Mouse (Mus musculus): ENCODE measurements at regions not wholly inside any gene's neighbourhood (a gene's known extent, or its start where the extent isn't known, plus 50 kb on each side); places are given as distances from the start of the nearest gene placed in this dataset.

GRCm38 (mm10) chr8:36319314-36319959 lies 553.8 kb downstream of the Gm19410 start:
- H3K9me3 ChIP-seq (replicated peaks; ENCODE audit: insufficient read depth, low read length) = no peaks in the 10 kb centered on the region

GRCm38 (mm10) chr8:36322125-36322524 lies 556.5 kb downstream of the Gm19410 start:
- no peak for DNase-seq (ENCODE audit: low read depth, low spot score)
- Histone ChIP-seq H3K27me3 (ENCODE audit: control insufficient read depth in 1 of 2, insufficient read depth in 2 of 2, low read length in 2 of 2) (no peaks in the 10 kb centered on the region), H3K36me3 (ENCODE audit: control insufficient read depth in 1 of 2, insufficient read depth in 2 of 2, low read length in 2 of 2) (peaks cover 0 to 2% of the 10 kb centered on the region in 2 experiments; a peak in 1 of 4 replicates), H3K4me1 (ENCODE audit: control insufficient read depth in 1 of 2, insufficient read depth in 2 of 2, low read length in 2 of 2) (peaks cover 10 to 36% of the 10 kb centered on the region in 2 experiments; a peak in 3 of 4 replicates), H3K27ac (ENCODE audit: control insufficient read depth, low read depth, low read length) (peak overlapping the region; percentile 12; the same call in 1 of the 2 replicates), H3K9ac (ENCODE audit: control insufficient read depth, low read depth, low read length, poor library complexity, severe bottlenecking) (no peak overlapping the region), H3K79me2 (ENCODE audit: control insufficient read depth, insufficient read depth, low read length, poor library complexity) (no peaks in the 10 kb centered on the region), H3K4me3 (ENCODE audit: control insufficient read depth in 1 of 2, insufficient read depth in 1 of 2, low read depth in 2 of 2, low read length in 2 of 2) (no peak overlapping the region), H3K9me3 (replicated peaks; ENCODE audit: insufficient read depth, low read length) (no peaks in the 10 kb centered on the region)
- TF ChIP-seq MAZ (IDR thresholded peaks at IDR 0.05; ENCODE audit: low read depth, low read length) (no peak), CTCF (IDR thresholded peaks at IDR 0.05 in 2 of 3, conservative IDR thresholded peaks at IDR 0.05 in 1 of 3; ENCODE audit: control insufficient read depth in 1 of 3, insufficient read depth in 1 of 3, low read depth in 2 of 3, low read length in 3 of 3, poor library complexity in 1 of 3, severe bottlenecking in 1 of 3) (no peak), USF1 (IDR thresholded peaks at IDR 0.05; ENCODE audit: low read depth, low read length) (no peak), MYC (IDR thresholded peaks at IDR 0.05; ENCODE audit: low read depth, low read length) (no peak), TCF12 (IDR thresholded peaks at IDR 0.05; ENCODE audit: low read depth, low read length) (no peak), MXI1 (IDR thresholded peaks at IDR 0.05; ENCODE audit: low read depth, low read length) (no peak), POLR2A (IDR thresholded peaks at IDR 0.05; ENCODE audit: control insufficient read depth in 1 of 2, insufficient read depth in 1 of 2, low read depth in 1 of 2, low read length in 2 of 2, poor library complexity in 1 of 2) (no peak), HCFC1 (IDR thresholded peaks at IDR 0.05; ENCODE audit: low read depth, low read length) (no peak), ZKSCAN1 (IDR thresholded peaks at IDR 0.05; ENCODE audit: low read depth, low read length) (no peak), ZC3H11A (IDR thresholded peaks at IDR 0.05; ENCODE audit: low read depth, low read length) (no peak), MAX (IDR thresholded peaks at IDR 0.05; ENCODE audit: low read length) (no peak), POLR2AphosphoS2 (IDR thresholded peaks at IDR 0.05; ENCODE audit: low read length) (no peak)

More at GRCm38 (mm10) chr8:36319314-36319959, 553.8 kb downstream of the Gm19410 start:
- Histone ChIP-seq H3K27ac (ENCODE audit: control insufficient read depth, low read depth, low read length) (peak overlapping the region; percentile 38), H3K27me3 (ENCODE audit: control insufficient read depth in 1 of 2, insufficient read depth in 2 of 2, low read length in 2 of 2) (no peaks in the 10 kb centered on the region), H3K36me3 (ENCODE audit: control insufficient read depth in 1 of 2, insufficient read depth in 2 of 2, low read length in 2 of 2) (peaks cover 0 to 2% of the 10 kb centered on the region in 2 experiments; a peak in 1 of 4 replicates), H3K4me1 (ENCODE audit: control insufficient read depth in 1 of 2, insufficient read depth in 2 of 2, low read length in 2 of 2) (peaks cover 5 to 25% of the 10 kb centered on the region in 2 experiments; a peak in 3 of 4 replicates), H3K9ac (ENCODE audit: control insufficient read depth, low read depth, low read length, poor library complexity, severe bottlenecking) (no peak overlapping the region), H3K4me3 (ENCODE audit: control insufficient read depth in 1 of 2, insufficient read depth in 1 of 2, low read depth in 2 of 2, low read length in 2 of 2) (peak overlapping the region in 1 of 2 experiments; percentile 24; a peak in 2 of 4 replicates), H3K79me2 (ENCODE audit: control insufficient read depth, insufficient read depth, low read length, poor library complexity) (no peaks in the 10 kb centered on the region)
- TF ChIP-seq GABPA (IDR thresholded peaks at IDR 0.05; ENCODE audit: low read depth, low read length) (no peak), TCF12 (IDR thresholded peaks at IDR 0.05; ENCODE audit: low read depth, low read length) (peak; percentile 34; the same call in 1 of the 2 replicates), SIN3A (IDR thresholded peaks at IDR 0.05; ENCODE audit: low read length) (peak; percentile 40), EP300 (IDR thresholded peaks at IDR 0.05; ENCODE audit: low read depth in 1 of 2, low read length in 2 of 2) (peak in 1 of 2 experiments; percentile 47; a peak in 1 of 4 replicates), ETS1 (IDR thresholded peaks at IDR 0.05; ENCODE audit: low read depth, low read length) (peak; percentile 61), BHLHE40 (IDR thresholded peaks at IDR 0.05; ENCODE audit: borderline replicate concordance, low read depth, low read length) (peak; percentile 79), USF1 (IDR thresholded peaks at IDR 0.05; ENCODE audit: low read depth, low read length) (peak; percentile 67), ZKSCAN1 (IDR thresholded peaks at IDR 0.05; ENCODE audit: low read depth, low read length) (no peak)
- DNase-seq (ENCODE audit: low read depth, low spot score) = peak; percentile 41

Measured in MEL (cell line).